Mouse (Mus musculus) heart, adult 8-10 months (tissue): ENCODE results near the gene L3mbtl3. TPM values are rescaled to one million over a fixed set of nuclear protein-coding genes. Genes with fewer than 3 reads are reported as not detected.

ENCODE experiments used
- DNase-seq: peaks from one replicate; pipeline ENCODE4 v3.0.0; 2022; ENCODE audit warnings: low spot score
- total RNA-seq, 4 experiments: library from RNA; stranded (reverse); gene quantifications; 2 replicates each; pipeline ENCODE4 v1.2.4; 2022

L3mbtl3 gene
- total RNA-seq, 4 experiments from 2014 or later: 6.7 to 7.0 (median 6.9) TPM

GRCm38 (mm10) chr10:26337896-26338503, 37.8 kb downstream of the L3mbtl3 start:
- peak; percentile 9 for DNase-seq

DNA sequence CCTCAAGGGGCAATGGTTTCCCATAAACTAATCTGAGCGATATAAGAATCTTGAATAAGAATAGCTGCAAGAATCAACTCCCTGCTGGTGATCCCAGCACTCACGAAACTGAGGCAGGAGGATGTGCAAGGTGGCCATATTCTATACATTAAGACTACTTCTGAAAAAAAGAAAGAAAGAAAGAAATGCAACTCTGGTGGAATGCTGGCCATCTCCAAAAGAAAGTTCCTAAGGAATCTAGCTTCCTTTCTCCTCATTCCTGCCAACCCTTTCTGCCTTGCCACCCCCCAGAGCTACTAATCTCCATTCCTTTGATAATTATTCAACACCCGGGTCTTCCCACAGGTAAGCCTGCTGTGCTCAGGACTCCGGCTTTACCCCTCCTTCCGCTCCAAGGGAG, 41.8 kb downstream of the L3mbtl3 start:
- DNase-seq: no peak

DNA sequence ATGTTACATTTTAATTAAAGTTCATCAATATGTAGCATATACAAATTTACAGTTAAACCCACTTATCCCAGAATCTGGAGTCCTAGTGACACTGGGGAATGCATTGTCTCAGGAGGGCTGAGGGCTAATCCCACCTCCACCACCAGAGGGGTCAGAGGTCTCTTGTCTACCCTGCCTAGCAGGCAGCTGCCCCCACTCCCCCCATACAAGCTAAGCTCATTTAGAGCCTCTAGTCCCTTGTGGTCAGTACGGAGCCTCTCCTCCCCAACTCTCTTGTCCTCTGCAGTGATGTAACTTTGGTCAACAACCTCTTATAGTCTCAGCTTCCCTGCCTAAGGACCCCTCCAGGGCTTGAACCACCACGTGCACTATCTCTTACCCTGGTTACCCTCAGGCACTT, 43.0 kb downstream of the L3mbtl3 start:
- DNase-seq: no peak

DNA sequence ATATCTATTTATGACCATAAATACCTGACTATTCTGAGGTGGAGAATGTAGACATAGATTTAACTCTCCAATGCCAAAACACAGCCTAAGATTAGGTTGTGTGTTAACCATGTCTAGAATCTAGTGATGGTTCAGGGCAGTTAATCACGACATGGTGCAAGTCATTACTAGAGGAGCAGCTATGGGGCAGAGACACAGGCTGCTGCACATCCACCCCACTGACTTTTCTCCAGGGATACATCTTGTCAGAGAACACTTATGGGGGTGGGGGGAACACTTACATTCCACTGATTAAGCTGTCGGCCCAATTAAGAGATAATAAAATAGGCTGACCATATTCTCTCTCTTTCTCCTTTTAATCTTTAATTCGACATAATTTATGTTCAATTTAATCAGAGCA, 46.9 kb downstream of the L3mbtl3 start:
- DNase-seq: no peak

DNA sequence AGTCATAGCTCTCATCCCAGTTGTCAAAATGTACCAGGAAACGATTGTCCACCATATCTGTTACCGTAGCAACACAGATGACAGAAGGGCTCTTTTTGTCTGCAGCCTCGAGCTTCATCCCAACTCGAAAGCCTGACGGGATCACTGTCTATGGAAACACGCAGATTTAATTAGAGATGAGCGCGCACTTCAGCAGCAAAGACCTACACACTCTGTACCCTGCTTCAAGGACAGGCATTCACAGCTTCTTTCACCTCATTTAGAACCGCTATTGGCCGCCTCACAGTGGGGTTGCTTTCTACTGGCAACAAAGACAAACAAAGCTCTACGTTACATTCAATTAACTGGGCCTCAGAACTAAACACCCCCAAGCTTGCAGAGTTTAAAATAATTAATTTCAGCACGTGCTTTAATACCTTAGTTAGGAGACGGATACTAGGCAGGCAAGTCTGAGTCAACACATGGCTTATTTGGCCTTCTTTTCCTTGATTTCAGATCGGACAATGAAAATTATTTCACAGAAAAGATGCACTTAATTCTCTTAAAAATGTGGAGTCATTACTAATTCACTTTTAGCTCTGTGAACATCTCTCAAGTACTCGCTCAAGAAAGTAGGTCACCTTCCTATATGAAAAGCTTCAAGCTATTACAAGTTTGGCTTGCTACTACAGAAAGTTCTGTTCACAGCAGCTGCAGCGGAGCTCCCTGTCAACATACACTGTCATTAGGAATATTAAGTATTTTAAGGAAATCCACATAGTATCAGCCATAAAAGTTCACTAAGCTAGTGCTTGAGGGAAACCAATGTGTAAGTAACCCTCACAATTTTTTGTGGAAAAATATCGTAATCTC, 47.9 kb downstream of the L3mbtl3 start:
- DNase-seq: no peak

DNA sequence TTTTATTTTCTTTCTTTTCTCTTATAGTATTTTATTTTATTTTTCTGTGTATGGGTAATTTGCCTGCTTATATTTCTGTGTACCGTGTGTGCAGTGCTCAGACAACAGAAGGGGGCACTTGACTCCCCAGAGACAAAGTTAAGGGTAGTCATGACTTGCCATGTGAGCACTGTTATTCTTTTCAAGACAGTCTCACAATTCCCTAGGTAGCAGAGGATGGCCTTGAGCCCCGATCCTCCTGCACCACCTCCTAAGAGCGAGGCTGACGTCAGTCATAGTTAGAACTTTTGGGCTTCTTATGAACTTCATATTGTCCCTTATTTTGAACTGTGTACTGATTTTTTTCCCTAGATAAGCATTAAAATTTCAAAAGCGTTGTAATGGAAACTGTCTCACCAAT, 48.5 kb downstream of the L3mbtl3 start:
- DNase-seq: no peak

DNA sequence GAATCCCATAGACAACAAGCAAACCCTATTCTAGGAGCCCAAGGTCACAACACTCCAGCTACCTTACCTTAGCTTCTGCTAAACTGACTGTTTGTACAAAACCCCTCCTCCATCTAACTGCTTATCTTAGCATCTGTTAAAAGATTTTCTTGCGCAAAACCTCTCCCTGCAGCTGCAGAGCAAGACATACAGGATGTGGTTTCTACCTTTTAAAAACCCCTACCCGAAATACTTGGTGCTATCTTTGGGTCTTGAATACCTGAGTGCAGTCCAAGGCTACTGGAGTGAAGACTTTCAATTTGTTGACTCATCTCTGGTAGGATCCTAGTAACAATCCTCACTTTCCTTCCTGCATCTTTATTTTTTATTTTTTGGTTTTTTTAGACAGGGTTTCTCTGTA, 50.5 kb downstream of the L3mbtl3 start:
- no peak for DNase-seq

- no peak for DNase-seq
Measured at GRCm38 (mm10) chr10:26322344-26323051, 53.3 kb downstream of the L3mbtl3 start.

GRCm38 (mm10) chr10:26320679-26321078, 55.1 kb downstream of the L3mbtl3 start:
- DNase-seq: no peak

DNA sequence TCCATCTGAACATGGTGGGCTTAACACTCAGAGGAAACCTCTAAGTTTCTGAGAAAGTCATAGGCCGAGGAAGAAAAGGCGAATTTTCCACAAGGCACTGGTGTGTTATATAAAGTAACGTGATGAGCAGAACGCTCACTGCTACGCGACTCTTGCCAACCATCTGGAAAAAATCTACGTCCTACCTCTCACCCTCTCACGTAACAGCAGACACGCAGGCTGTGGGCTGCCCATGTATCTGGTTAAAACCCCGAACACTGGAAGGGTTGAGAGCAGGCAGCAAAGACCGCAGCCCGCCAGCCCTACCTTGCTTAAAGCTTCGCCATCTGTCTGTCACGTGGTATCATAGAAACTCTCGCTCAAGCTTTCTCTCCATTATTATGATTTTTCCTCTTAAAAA, 61.4 kb downstream of the L3mbtl3 start:
- DNase-seq: no peak

DNA sequence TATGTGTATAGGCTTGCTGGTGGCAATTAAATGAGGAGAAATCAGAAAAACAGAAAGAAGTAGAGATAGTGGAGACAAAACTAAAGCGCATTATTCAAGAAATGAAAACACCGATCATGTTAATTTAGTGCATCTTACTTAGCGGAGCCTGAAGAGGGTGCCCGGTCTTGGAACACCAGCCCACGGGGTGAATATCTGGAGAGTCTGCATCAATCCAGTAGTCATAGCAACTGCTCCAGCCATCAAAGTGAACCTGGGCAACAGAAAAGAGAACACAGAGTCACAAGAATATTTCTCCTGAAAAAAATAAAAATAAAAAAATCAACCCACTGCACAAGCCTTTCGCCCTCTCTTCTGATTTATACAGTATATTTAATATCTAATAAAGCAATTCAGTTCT, 72.3 kb downstream of the L3mbtl3 start:
- no peak for DNase-seq

DNA sequence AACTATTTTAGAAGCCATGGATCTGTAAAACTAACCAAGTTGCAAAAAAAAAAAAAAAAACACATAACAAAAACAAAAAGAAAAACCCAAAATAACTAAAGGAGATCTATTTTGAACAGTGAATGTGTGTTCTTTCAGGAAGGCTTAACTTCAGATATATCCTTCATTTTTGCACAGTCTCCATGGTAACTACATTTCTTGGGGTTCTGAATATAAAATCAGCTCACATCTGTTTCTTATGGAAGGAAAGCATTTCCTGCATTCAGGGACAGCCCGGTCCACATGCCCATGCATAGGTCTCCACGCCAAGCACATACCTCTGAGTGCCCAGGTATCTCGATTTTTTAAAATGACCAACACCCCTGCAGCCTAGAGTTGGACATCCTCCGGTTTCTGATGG, 73.4 kb downstream of the L3mbtl3 start:
- DNase-seq: no peak

- DNase-seq: no peak
Measured at GRCm38 (mm10) chr10:26297626-26298025, 78.1 kb downstream of the L3mbtl3 start.

DNA sequence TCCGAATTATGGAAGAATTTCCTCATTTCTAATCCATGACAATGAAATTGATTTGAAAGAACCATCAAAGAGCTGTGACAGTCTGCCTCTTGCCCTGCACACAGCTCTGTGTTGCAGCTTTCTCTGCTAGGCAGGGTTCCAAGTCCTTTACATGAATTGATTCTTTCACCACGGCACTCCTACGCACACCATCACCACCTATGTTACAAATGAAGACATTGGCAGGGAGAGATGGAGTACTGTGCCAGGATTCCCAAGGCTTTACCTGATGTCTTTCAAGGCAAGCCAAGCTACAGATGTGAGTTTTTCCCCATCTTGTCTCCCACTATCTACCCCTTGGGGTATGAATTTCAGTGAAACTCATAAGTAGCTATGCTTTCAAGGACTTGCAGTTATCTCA, 78.6 kb downstream of the L3mbtl3 start:
- DNase-seq: no peak

GRCm38 (mm10) chr10:26287136-26287535, 88.6 kb downstream of the L3mbtl3 start:
- no peak for DNase-seq

DNA sequence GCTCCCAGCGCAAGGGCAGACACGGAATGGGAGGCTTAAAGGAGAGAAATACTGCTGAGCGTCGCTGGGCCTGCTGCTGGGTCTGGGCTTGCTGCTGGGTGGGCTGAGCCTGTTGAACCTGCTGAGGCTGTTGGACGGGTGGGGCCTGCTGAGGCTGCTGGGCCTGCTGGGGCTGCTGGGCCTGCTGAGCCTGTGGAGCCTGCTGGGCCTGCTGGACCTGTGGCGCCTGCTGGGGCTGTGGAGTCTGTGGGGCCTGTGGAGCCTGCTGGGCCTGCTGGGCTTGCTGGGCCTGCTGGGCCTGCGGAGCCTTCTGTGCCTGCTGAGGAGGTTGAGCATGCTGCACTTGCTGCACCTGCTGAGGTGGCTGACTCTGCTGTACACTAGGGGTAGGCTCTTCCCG, 95.8 kb downstream of the L3mbtl3 start:
- DNase-seq: no peak

GRCm38 (mm10) chr10:26275414-26275813, 100.4 kb downstream of the L3mbtl3 start:
- DNase-seq: no peak

- no peak for DNase-seq
Measured at GRCm38 (mm10) chr10:26263744-26264459, 111.9 kb downstream of the L3mbtl3 start.

DNA sequence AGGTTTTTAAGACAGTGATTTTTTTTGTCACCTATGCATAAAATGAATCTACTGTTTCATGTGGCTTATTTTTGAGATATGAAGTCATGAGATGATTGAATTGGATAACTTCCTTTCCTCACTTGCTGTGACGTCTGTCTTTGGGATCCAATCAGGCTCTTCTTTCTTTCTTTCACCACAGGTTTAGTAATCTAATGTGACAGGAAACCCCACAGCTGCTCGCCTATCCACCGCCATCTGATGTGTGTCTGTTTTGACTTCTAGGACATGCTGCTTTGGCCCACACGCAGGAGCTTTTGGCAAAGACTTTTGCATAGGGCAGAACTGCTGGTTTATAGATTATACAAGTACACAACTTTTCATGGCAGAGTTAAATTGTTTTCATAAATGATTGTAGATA, 115.9 kb downstream of the L3mbtl3 start:
- no peak for DNase-seq

DNA sequence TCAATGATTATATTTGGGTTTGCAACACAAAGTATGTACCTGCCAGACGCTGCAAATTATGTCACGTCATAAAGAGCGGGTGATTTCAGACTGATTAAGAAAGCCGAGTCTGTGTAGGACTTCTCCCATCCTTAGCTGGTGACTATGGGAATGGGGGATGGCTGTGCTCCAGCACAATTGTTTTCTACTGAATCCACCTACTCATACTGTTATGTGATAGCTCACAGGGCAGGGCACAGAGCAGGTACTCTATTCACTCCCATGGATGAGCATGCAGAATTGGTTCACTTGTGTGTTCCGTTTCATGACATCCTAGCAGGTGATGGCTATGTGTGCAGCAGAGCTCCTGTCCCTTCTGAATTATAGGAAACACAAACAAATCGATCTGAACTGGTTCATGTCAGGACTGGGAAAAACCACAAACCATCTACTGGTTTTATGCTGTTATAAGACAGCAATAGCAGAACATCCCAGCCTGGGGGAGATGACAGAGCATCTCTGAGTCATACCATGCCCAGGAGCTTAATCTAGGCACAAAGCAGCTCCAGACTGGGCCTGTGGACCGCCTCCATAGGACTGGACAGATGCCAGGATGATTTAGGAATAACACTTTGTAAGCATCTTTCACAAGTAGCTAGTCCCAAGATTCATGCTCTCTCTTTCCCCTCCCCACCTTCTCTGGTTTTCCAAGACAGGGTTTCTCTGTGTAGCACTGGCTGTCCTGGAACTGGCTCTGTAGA, 126.2 kb downstream of the L3mbtl3 start:
- no peak for DNase-seq

DNA sequence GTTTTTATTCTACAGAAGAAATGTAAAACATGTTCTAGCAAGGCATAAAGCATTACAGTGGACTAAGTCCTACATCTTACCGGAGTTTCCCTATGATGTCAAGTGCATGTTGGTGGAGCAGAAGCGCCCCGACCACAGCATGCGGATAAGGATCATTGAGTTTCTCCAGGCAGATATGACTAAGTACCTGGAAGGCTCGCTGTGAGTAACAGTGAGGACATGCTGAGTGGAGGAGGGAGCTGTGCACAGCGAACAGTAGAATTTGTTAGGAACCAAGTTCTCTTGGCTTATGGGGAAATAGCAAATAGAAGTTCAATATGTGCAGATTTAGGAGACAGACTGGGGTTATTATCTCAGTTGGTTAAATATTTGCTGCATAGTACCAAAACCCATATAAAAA, 131.3 kb downstream of the L3mbtl3 start:
- no peak for DNase-seq
